Mouse (Mus musculus) naive thymus-derived CD4-positive, alpha-beta T cell, adult 2 months (primary cell): ENCODE data around the gene Gm47955.
"Not testable (repeated sequence)": the region's sequence is repeated elsewhere in the genome, so short reads cannot be mapped to it uniquely, and the experiment has no call there.

Experiments
- DNase-seq: peaks from one replicate; pipeline ENCODE4 v3.0.0-alpha.2; 2011; ENCODE audit warnings: low read depth

Gm47955 gene

GRCm38 (mm10) chr1:82993947-82994346 lies 33.9 kb downstream of the Gm47955 start:
- DNase-seq, result no peak

DNA sequence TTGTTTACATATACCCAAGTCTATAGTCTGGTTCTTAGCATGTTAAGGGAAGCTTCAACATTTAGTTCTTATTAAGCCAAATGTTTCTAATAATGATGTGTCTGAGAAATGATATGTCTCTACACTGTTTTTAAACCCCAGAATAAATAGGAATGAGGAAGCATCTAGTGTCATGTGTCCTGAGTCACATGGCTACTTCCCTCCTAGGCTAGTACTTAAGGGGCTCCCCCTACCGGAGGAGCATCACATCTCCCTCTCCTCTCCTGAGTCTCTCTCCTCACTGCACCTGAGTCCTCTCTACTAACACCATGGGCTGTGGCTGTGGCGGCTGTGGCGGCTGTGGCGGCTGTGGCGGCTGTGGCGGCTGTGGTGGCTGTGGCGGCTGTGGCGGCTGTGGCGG lies 40.2 kb downstream of the Gm47955 start, which contains the start of gene Gm47959:
Gene Gm47959, plus strand, starts transcription at position 243 of the 400 bp plus-strand sequence.
- DNase-seq, result not testable (repeated sequence)

- no peak for DNase-seq
Measured at GRCm38 (mm10) chr1:83006218-83007179, 46.4 kb downstream of the Gm47955 start.

GRCm38 (mm10) chr1:83007471-83007870 lies 47.4 kb downstream of the Gm47955 start:
- DNase-seq, result no peak
